Mouse (Mus musculus): Measurements from ENCODE around the gene Med27.
A peak's percentile ranks its signal among the peaks of the same experiment; 100 is the strongest.

Gene Med27

DNA sequence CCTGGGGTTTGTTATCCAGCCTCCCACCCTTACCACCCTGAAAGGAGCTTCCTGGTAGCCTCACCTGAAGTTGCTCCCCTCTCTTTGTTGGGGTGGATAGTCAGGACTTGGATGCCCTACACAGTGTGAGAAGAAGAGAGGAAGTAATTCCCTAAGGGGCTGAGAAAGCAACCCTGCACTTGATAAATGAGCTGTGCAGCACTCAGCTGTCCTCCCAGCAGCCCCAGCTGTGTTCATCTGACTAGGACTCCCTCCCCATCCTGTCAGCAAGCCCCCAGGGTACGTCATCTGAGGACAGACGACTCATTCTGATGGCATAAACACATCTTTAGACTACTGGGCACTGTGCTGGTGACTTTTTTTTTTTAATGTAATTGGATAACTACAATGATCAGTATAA lies 127.3 kb downstream of the Med27 start:
- no peak for DNase-seq

DNA sequence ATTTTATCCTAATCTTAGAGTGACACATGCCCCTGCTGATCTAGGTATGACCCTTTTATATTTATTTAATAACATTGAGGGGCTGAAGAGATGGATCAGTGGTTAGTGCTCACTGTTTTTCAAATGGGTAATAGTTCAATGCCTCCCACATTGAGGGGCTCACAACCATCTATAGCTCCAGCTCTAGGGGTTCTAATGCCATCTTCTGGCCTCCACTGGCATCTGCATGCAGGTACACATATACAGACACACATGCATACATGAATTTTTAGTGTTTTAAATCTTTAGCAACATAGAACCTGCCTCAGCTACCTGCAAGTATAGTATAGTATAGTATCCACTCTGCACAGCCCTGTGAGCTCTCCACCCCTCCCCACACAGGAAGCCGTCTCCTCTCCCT lies 130.1 kb downstream of the Med27 start:
- DNase-seq, result no peak

DNA sequence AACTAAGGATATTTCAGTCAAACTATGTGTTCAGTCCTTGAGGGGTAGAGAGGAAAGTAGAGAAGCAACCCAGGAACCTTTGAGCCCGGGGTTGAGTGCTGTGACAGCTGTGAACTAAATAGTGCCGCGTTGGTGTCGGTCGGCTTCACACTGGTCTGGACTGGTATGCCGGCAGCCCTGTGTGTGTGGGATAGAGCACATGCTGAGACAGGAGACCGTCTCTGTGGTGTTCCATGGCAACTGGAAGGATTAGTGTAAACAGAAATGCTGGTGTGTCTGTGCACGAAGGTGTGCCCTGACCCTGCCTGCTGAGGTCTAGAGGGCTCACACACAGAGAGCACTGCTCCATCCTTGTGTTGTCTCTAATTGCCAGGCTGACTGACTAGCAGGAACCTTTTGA lies 135.2 kb downstream of the Med27 start:
- no peak for DNase-seq

DNA sequence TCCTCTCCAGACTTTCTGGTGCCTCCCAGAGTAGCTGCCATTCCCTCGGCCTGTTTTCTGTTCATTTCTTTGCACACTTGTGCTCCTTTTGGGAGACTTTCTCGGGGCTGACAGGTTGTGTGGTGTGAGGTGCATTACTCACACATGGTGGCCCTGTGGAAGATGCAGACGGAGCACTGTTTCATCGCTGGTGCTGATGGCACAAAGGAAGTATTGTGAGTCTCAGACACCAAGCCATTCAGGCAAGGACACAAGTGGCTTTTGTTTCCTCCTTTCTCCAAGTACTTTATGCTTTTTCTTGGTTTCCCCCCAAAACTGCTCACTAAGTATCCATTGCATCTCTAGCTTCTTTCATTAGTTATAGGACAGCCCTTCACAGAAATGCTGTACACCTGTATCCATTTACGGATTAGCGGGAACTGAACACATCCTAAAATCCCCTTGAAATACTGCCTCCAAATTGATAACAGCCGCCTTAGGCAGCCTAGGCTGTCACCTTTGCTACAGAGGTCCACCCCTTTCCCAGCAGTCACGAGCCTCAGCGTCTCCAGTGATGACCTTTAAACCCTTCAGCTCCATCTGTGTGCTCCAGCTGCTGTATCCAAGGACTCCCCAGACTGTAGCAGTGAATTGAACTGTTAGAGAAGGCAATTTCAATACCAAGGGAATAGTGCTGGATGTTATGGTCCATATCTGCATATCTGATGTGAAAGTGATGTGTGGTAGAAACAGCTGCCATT lies 136.5 kb downstream of the Med27 start:
- no peak for DNase-seq

DNA sequence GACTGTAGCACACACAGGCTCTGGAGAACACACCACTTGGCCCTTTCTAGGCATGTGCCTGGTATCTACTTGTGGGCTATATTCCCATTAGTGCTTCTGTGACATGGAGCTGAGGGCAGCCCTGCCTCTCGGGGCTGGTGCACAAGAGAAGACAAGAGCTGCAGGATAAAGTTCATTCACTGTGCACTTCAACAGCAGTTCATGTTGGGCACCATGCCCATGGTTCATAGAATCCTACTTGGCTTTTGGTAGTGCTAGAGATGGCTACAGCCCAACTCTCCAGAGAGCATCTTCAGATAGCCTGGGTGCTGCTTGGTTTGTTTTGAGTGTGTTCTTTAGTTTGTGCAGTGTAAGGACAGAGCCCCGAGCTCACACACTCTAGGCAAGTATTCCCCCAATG lies 138.9 kb downstream of the Med27 start:
- no peak for DNase-seq

DNA sequence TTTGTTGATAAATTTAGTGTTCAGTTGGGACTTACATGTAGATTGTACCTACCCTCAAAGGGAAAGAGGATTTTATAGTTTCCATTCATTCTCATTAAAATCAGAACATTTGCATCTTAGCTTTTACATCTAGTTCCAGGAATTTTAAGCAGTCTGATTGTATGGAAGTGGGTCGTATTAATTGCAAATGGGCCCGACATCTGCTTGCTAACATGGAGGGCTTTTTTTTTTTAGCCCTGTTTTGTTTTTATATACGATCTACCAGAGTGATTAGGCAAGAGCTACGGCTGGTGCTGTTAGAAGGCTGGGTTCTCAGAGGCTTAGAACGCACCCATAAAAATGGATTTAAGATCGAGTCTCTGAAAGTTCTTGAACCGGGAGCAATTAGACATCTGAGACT lies 139.9 kb downstream of the Med27 start:
- DNase-seq, result no peak

DNA sequence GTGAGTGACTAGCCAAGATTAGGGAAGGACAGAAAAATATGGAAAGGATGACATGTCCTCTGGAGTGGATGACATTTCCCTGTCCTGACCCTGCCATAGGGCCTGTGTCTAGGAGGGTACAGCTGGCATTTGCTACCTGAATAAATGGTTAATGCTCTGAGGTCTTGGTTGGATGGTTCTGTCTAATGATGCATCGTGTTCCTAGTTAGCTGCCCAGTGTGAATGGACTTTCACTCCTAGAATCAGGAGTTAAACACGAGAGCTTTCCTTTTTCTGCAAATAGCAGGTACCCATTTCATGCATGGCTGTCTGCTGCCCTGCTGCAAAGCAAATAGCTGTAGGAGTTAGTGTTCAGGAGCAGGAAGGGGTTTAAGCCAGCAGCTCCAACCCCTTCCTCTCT lies 141.0 kb downstream of the Med27 start:
- DNase-seq, result no peak

DNA sequence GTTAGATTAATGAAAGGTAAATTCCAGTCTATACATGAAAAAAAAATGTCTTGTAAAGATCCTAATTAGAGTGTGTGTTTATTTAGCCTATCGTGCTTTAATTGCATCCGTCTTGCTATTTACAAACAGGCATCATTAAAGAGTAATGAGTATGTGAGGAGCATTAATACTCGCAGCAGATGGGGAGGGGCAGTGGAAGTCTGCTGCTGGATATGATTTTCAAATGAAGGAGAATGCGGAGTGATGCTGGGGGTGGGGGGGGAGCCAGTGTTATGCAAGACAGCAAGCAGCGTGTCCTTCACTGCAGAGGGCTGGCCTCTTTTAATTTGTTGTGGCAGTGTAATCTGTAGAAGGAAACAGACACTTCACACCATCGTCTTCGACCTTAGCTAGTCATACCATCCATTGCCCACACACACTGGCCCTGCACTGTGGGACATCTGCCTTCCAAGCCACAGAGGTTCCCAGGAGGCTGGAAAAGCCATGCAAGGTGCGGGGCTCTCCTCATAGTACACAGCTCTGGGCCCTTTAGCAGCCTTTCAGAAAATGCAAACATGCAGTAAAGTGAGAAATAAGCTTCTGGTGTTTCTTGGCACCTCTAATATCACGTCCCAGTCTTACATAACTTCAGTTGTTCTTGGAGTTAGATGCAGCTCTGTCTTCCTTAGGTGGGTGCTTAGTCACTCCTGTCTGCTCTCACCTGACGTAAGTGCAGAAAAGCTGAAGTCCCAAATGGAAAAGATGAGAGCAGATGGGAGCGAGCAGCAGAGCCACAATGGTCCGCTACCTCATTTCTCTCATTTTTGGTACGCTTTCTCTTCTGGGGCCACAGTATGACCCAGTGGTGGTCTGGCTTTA lies 142.0 kb downstream of the Med27 start:
- DNase-seq, result no peak

DNA sequence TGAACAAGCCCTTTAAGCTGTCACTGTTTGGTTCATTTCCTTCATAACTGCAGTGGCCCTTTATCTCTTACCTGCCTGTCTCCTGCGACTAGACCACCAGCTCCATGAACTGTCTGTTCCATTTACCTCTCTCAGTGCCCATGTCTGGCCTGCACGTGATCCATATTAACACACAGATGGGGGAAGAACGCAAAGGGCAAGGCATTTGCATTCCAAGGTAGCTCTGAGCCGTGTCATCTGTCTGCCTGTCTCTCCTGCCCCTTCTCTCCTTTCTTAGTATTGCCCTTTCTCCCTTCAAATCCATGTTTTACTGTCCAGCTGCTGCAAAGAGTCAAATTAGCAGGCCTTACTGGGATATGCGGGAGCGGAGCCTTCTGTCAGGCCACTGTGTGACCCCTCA lies 145.0 kb downstream of the Med27 start:
- no peak for DNase-seq

DNA sequence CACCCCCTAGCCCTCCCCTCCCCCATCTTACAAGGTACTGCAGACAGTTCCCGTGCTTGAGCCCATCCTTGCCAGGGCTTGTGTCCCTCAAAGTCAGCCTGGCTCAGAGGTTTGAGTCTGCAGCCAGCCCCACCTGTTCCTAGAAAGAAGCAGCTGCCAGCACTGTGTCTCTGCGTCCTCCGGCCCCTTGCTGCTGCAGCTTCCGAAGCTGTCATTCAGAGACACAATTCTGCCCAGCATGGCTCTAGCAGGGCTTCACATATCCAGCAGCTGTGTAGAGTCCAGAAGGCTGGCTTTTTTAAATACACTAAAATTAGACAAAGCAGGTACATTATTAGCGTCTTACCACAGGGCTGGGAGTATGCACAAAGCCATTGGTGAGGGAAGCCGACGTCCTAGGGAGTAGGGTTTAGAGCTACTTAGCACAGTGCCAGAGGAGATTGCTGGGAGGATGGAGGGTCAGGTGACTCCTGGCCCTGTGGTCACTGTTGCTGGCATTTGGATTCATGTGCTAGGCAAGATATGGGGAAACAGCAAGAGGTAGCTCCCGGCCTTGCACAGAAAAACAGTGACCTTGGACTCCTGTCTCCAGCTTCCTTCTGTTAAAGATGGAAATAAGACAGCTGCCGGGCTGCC lies 146.9 kb downstream of the Med27 start:
- no peak for DNase-seq

DNA sequence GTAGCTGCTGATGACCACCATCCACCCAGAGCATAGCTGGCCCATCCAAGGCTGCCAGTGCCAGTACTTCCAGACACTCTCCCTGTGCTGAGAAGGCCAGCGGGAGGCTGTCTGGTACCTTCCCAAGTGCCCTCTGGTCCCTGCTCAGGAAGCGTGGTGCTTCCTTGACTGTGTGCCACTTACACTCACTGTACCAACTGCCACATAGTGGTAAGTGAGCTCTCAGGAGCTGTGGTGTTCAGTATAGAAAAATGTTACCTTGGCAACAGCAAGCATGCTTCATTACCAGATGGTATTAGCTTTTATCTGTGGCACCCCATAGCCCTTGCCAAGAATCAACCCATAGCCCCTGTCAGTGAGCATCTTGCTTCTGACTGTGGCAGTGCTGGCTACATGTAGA lies 148.7 kb downstream of the Med27 start:
- no peak for DNase-seq

DNA sequence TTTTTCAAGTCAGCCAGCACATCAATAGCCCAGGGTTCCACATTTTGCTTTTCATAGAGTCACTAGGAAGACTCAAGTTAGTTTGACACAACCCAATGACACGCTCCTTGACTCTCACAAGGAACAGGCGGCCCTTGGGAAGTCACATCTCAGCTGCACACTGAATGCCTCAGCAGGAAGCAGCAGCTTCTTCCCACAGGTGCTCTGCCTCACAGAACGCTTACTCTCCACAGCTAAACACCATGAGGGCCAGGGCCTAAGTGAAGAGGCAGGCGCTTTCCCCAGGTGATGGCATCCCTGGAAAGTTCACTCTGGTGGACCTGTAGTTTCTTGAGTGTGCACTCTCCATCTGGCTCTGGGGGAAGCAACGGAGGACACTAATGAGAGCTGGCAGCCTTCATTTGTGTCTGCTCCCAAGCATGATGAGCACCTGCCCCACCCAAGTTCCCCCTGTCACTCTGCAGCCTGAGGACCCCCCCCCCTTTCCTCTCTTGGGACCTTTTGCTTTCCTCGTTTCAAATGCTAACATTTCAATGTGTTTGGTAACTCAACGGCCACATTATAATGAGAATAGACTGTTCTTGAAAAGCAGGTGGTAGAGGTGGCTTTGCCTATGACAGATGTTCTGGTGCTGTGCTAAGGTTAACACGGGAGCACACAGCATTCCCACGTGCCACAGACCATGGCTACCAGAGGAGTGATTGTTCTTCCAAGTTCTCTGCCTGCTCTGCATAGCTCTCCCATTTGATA lies 154.2 kb downstream of the Med27 start:
- DNase-seq, result no peak

DNA sequence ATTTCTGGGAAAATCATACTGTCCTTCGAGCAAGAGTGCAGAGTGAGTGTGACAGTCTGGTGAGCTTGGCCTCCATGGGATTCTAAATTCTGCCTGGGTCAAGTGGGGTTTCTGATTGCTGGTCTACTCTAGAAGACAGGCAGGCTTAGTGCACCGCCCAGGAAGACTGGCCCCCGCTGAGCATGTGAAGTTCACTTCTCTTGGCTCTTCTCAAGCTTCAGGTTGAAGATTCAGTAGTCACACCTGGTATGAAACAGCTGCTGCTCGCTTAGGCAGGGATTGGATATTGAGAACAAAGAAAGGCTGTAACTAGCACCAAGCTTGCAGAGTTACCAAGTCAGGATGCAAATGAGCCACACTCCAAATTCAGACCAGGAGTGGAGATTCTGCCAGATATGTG lies 154.8 kb downstream of the Med27 start:
- DNase-seq, result no peak

DNA sequence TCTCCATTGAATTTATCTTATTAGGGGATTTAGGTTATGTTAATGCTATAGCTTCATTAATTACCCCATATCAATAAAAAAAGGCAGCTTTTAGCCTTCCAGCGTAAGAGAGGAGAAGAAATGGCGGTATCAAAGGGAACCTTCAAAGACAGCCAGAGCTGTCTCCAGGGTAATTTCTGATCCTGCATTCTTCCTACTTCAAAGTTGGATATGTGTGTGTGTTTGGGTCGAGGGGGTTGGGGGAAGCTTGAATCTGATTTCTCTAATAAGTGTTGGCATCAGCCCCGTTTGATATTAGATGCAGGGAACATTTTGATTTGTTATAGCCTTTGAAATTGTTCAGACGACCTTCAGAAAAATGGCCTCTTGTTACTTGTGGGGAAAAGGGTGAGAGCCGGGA lies 158.2 kb downstream of the Med27 start:
- no peak for DNase-seq

DNA sequence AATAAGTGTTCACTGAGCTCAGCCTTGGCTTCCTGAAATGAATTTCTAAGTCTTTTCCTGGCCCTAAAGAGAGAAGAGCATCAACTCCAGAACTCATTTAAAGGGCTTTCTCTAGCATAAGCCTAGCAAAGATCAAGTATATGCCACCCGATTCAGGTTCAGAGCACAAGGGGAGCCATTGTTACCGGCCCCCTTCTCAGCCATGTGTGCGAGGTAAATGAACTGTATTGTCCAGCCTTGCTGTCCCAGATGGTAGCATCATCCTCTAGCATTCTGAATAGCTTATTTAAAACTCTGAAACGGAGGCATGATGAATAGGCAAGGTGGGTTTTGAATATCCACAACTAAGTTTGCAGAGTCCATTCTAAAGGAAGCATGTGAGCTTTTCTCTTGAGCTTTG lies 159.8 kb downstream of the Med27 start:
- DNase-seq, result no peak

DNA sequence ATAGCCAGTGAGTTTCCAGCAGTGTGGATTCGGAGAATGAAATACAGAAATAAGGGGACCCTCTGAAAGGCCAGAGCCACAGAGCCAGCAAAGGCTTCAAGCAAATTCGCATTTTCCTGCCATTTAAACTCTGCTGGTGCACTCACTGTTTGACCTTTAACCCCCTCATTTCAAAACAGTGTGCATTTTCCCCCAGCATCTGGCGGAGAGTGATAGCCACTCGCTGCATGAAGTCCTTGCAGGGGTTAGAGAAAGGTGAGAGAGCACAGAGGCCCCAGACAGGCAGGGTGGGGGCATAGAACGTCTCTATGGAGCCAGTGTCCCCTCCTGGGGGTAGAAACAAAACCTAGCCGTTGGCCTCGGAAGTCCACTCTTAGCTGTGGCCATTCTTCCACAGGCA lies 166.5 kb downstream of the Med27 start:
- no peak for DNase-seq

DNA sequence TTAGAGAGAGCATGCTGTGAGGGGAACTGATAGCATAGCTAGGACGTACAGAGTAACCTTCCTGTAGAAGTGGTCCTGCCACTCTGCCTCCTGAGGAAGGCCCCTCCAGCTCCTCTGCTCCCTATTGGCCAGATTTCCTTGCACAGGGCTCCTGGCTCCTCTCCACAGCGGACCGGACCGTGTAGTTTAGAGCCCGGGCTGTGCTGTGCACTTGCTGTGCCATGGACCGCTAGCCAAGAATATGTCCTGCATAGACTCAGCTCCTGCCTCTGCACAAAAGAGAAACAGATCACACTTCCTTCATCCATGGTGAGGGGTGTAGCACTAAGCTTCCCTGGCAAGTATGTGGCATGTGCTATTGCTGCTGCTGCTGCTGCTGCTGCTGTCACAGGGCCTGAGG lies 168.2 kb downstream of the Med27 start:
- DNase-seq, result no peak

DNA sequence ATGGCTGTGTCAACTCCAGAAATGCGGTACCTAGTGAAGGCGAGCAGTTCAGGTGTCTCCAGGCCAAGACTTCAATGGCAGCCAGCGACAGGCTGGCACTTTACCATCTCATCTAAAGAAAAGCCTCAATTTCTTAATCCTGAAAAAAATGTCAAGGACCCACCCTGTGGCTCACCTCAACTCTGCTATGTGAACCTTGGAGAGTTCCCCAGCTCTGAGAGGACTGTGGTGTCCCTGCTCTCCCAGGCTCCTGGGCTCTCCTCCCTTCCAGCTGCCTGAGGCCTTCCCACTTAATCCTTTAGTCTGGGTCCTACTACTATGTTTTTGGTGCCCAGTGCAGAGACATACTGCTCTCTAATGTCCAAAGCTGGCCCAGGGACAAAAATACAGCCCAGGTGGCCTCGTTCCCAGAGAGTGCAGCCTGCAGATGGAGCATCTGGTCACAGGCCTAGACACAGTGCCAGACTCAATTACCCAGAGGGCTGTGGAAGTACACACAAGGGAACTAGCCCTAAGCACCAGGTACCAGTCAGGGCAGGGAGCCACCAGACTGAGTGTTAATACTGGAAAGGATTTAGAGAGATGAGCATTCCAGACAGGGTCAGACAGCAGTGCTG lies 169.3 kb downstream of the Med27 start:
- DNase-seq, result peak; percentile 72

DNA sequence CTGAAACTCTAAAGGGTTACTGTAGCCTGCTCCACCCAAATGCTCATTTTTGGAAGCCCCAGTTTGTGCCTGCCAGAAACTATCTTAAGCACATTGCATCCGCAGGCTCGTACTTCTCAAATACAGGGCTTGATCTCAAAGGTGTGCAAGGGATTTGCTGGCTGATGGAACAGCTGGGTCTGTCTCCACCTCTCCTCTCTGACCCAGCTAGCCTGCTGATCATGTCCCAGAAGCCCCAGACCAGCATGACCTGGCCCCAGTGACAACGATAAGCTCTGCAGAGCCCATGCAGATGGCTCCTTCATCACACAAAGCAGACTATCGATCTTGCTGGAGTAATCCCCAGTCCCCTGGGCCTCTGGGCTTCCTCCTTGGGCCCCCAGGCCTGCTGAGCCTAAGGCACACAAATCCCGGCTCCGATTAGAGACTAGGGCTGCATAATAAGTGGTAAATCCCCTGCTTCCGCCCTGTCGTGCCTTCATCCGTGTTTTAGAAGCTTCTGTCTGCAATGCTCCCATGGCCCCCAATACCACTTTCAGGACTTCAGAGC lies 170.1 kb downstream of the Med27 start:
- no peak for DNase-seq

DNA sequence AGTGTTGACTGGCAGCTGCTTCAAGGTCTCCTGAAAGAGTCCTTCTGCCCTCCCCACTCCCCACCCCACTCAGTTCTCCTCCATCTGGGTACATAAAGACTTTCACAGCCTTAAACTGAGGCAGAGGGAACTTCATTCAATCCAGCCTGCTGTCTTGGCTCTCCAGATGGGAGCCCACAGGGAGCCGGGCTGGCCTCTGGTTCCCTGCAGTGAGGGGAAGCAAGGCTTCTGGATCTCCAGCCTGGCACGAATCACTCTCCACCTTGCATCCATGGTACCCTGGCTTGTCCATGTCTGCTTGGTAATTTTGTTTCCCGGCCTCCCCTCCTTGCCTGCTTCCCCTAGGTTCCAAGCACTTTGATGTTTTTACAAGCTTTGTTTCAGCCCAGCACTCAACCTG lies 172.8 kb downstream of the Med27 start:
- peak; percentile 30 for DNase-seq

DNA sequence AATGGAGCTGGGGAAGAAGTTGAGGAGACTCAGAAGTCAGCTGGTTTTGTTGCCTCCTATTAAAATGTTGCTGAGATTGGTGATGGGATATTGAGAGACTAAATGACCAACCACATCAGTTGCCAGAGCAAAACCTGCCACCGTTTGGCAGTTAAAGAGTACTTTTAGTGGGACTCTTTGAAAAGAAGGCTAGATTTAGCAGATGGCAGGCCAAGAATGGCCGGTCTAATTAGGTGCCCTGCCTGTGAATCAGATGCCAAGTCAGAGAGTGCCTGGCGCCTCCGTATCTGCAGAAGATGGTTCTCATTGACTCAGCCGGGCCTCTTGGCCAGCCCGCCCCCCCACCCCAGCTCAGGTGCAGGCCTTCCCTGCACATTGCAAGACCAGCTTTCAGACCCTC lies 173.6 kb downstream of the Med27 start:
- DNase-seq, result no peak

DNA sequence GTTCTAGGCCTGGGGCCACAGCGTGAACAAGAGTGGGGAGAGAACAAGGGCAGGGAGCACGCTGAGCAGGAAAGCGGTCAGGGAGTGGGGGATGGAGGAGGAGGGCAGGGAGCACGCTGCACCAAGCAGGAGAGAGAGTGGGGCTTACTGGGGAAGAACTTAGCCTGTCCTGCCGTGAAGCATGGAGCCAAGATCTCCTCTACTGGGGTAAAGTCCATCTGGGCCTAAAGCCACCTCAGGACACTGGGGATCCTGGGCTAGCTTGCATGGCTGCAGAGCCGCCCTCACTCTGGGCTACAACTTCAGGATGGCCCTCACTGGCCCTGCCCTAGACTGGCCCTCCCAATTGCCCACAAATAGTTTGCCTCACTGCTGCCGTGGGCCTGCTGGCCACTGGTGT lies 174.9 kb downstream of the Med27 start:
- no peak for DNase-seq
